Comparison of ENCODE assay signal across 12 mouse cellular contexts in the genomic region with DNA sequence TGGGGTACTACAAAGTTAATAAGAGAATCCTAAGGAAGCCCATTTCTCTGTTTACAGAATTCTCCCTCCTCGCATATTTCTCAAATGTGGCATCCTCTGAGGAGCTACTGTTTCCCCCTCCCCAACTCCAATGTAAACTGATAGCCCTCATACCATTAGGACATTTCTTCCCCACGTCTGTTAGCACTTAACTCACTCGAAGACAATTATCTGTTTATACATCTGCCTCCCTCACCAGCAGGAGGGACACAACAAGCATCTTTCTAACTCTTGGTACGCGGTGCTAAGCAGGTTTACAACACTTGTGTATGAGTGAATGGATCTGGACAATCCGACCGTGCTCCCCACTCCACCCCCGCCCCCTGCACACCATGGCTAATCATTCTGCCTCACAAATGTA.
A peak's percentile ranks its signal among the peaks of the same experiment; 100 is the strongest.
DNase-seq lines count a peak whose midpoint lies in the region; ATAC-seq and TF ChIP-seq lines count a peak whose summit lies in the region.
"Had no signal": no experiment of that assay in that cellular context is flagged by ENCODE, and none has a peak within 500 bp of the region (broad histone marks: within the 10 kb centered on the region; RNA-seq: fewer than 3 reads in every experiment).

No protein-coding gene starts in this region.

- no peak overlapping the region for H3K9ac ChIP-seq in heart, embryonic 15.5 days
- H3K9ac ChIP-seq in lung, embryonic 15.5 days = no peak overlapping the region
- H3K9ac ChIP-seq: liver, embryonic 14.5 days had no signal

- intact Hi-C loops in heart, postnatal 25 days (cut with DNase I) = loop anchor here (5.0 kb wide), 2 partner anchors 121 to 324 kb away; a partner anchor contains a TSS

- H3K79me2 ChIP-seq in myocyte (ENCODE audit: control insufficient read depth, insufficient read depth) = peaks cover 7% of the 10 kb centered on the region

- H3K27me3 ChIP-seq in heart, embryonic 15.5 days = no peaks in the 10 kb centered on the region
- no peaks in the 10 kb centered on the region for H3K27me3 ChIP-seq in lung, embryonic 15.5 days
- H3K27me3 ChIP-seq in myocyte (ENCODE audit: control insufficient read depth, insufficient read depth, insufficient read length) = no peaks in the 10 kb centered on the region

- WGBS in heart, embryonic 15.5 days = 62% methylated on average over 8 of the region's 8 CpGs
- WGBS in lung, embryonic 15.5 days = 55% methylated on average over 8 of the region's 8 CpGs

- H3K9me3 ChIP-seq in heart, embryonic 15.5 days (replicated peaks) = no peaks in the 10 kb centered on the region
- H3K9me3 ChIP-seq in lung, embryonic 15.5 days = no peaks in the 10 kb centered on the region
- H3K9me3 ChIP-seq: midbrain, embryonic 10.5 days had no signal

- H3K4me1 ChIP-seq in heart, embryonic 15.5 days (replicated peaks) = peaks cover 25% of the 10 kb centered on the region
- H3K4me1 ChIP-seq in lung, embryonic 15.5 days = peaks cover 30% of the 10 kb centered on the region

- no peak overlapping the region for H3K4me2 ChIP-seq in heart, embryonic 15.5 days
- H3K4me2 ChIP-seq in lung, embryonic 15.5 days = no peak overlapping the region
- peak overlapping the region; percentile 63 for H3K4me2 ChIP-seq in myocyte (ENCODE audit: low read depth)

- no peak overlapping the region for H3ac ChIP-seq in myocyte (ENCODE audit: control insufficient read depth, insufficient read length)

- no peaks in the 10 kb centered on the region for H3K36me3 ChIP-seq in heart, embryonic 15.5 days
- no peaks in the 10 kb centered on the region for H3K36me3 ChIP-seq in lung, embryonic 15.5 days
- H3K36me3 ChIP-seq in myocyte (ENCODE audit: control insufficient read depth, insufficient read depth) = no peaks in the 10 kb centered on the region

- H3K4me3 ChIP-seq in heart, embryonic 15.5 days = no peak overlapping the region
- H3K4me3 ChIP-seq in lung, embryonic 15.5 days = no peak overlapping the region
- H3K4me3 ChIP-seq in myocyte = no peak overlapping the region
- H3K4me3 ChIP-seq: midbrain, embryonic 10.5 days had no signal

- no peak for TF ChIP-seq POLR2A in myocyte (IDR thresholded peaks at IDR 0.05; ENCODE audit: insufficient read length, low read depth)

- H3K27ac ChIP-seq in heart, embryonic 15.5 days = peak overlapping the region; percentile 86
- H3K27ac ChIP-seq in lung, embryonic 15.5 days = peak overlapping the region; percentile 75; the same call in 1 of the 2 replicates
- H3K27ac ChIP-seq: liver, embryonic 14.5 days had no signal

- peak; percentile 59 for DNase-seq in embryo, embryonic 10 days (ENCODE audit: low spot score)
- DNase-seq in embryo, embryonic 9.5 days (ENCODE audit: extremely low spot score) = no peak
- DNase-seq in heart, postnatal 25 days (ENCODE audit: low spot score) = no peak
- no peak for DNase-seq in lung, postnatal 10 days
- no peak for DNase-seq in adrenal gland, adult 8-10 months
- DNase-seq: adrenal gland, postnatal 25 days; thymus, postnatal 14 days had no signal

- no peak for ATAC-seq in heart, embryonic 15.5 days (replicated peaks; ENCODE audit: insufficient number of reproducible peaks, insufficient read depth, low FRiP score, low read depth)
- ATAC-seq in lung, embryonic 15.5 days (ENCODE audit: borderline replicate concordance, extremely low read depth, low FRiP score, low TSS enrichment) = no peak

TF ChIP-seq in myocyte, 11 proteins besides CTCF, POLR2A, EP300 and RAD21:
- TF ChIP-seq USF1 (IDR thresholded peaks at IDR 0.05; ENCODE audit: low read depth) (no peak), MYOD1 (IDR thresholded peaks at IDR 0.05; ENCODE audit: control insufficient read depth in 1 of 3, insufficient read length in 2 of 3, low read depth in 2 of 3) (no peak), POLR2AphosphoS2 (IDR thresholded peaks at IDR 0.05; ENCODE audit: insufficient read length, low read depth) (no peak), E2F4 (IDR thresholded peaks at IDR 0.05; ENCODE audit: insufficient read depth) (no peak), MYOG (IDR thresholded peaks at IDR 0.05; ENCODE audit: control insufficient read depth in 1 of 3, insufficient read depth in 1 of 3, insufficient read length in 2 of 3, low read depth in 2 of 3) (no peak), MAX (IDR thresholded peaks at IDR 0.05; ENCODE audit: low read depth) (no peak), TCF3 (IDR thresholded peaks at IDR 0.05; ENCODE audit: insufficient read length, low read depth) (no peak), TCF12 (IDR thresholded peaks at IDR 0.05; ENCODE audit: insufficient read depth, poor library complexity, severe bottlenecking) (no peak), CEBPB (IDR thresholded peaks at IDR 0.05; ENCODE audit: insufficient read depth, poor library complexity, severe bottlenecking) (no peak), SRF (IDR thresholded peaks at IDR 0.05; ENCODE audit: control insufficient read depth, insufficient read length, low read depth) (no peak), REST (IDR thresholded peaks at IDR 0.05; ENCODE audit: insufficient read depth, insufficient read length) (no peak)
